Mouse (Mus musculus) testis, postnatal 14 days (tissue): ENCODE data around the gene Kmt5c.

Experiments
- DNase-seq: peaks from one replicate; pipeline ENCODE4 v3.0.0; 2021; ENCODE audit warnings: low spot score

The Kmt5c gene

DNA sequence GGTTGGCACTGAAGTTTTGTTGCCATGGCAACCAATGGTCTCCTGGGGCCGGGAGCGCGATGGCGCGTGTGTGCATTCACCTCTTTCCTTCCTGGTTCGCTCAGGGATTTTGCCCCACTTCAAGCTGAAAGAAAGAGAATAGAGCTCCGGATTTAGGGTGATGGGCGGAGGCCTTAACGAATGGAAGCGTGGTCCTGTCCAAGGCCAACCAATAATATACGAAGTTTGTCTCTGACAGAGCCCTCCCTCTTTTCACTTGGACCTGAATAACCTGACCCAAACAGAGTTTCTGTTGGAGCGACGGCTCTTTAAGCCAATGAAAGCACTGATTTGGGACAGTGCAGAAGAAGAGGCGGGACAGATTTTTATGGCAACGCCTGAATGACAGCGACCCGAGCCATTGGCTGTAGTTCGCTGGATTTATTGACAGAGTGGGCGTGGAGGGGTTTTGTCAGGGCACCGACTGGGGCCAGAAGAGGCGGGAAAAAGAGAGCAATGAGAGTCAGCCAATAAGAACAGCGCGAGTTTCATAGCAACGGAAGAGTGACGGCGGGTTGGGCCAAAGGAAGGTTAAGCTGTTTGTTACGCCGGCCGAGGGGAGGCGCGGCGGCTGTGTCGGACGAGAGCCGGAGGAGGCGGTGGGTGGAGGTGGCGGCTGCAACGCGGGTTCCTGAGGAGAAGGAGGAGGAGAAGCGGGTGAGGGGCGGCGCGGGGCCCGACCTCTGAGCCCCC, at the start of gene Kmt5c:
TSS of gene Kmt5c (plus strand) at position 572 of the 732 bp plus-strand sequence.
- DNase-seq: peak; percentile 98

DNA sequence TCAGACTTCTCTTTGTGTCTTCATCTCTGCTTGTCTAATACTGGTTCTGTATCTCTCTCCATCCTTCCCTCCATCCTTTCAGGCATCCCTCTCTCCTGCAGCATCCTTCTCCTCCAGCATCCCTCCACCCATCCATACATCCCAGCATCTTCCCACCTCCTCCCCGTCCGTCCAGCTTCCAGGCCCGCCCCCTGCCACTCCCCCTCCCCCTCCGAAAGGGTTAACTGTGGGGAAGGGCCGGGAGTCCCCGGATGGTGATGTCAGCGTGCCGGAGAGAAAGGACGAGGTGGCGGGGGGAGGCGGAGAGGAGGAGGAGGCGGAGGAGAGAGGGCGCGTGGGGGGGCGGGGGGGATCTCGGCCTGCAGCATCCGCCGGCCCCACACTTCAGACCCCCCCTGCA, 49.5 kb upstream of the Kmt5c start, which contains the start of gene Brsk1:
TSS of gene Brsk1 (plus strand) at position 218 of the 400 bp plus-strand sequence.
- DNase-seq: peak; percentile 77

DNA sequence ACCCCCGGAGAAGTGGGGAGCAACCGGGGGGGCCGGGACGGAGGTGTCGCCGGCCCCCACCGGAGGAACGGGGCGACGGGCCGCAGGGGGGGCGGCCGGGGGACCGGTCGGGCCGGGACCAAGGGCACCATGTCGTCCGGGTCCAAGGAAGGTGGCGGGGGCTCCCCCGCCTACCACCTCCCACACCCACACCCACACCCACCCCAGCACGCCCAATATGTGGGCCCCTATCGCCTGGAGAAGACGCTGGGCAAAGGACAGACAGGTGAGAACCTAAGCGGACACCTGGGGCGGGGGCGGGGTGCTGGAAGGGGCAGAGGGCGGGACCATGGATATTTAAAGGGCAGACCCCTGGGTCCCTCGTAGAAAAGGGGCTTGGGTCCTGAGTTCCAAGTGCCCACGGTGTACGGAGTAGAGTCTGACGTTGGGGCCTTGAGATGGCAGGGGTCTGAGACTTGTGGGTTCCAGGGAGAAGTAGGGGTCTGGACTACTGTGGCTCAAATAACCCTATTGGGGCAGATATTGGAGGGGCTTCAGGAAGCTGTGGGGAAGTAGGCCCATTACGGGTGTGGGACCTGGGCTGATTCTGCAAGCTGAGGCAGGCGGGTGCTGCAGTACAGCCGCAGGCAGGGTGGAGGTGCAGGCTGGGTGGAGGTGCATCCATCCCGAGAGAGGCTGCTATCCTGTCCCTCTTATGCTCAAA, 48.8 kb upstream of the Kmt5c start:
- DNase-seq: no peak

- no peak for DNase-seq
These were observed 46.9 kb upstream of the Kmt5c start for GRCm38 (mm10) chr7:4693004-4693403.

GRCm38 (mm10) chr7:4702334-4702733, 37.6 kb upstream of the Kmt5c start:
- no peak for DNase-seq

DNA sequence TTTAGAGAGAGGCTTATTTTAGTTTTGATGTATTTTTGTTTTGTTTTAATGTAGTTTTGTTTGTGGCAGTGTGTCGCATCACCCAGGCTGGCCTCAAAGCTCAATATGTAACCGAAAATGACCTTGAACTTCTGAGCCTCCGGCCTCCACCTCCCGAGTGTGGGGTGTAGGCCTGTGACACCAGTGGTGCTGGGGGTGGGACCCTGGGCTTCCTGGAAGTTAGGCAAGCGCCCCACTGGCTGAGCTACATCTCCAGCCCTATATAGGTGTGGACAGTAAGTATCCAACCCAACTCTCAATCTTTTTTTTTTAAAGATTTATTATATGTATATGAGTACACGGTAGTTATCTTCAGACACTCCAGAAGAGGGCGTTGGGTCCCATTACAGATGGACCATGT, 36.7 kb upstream of the Kmt5c start:
- DNase-seq: no peak

GRCm38 (mm10) chr7:4705098-4705497, 34.8 kb upstream of the Kmt5c start:
- peak; percentile 48 for DNase-seq

DNA sequence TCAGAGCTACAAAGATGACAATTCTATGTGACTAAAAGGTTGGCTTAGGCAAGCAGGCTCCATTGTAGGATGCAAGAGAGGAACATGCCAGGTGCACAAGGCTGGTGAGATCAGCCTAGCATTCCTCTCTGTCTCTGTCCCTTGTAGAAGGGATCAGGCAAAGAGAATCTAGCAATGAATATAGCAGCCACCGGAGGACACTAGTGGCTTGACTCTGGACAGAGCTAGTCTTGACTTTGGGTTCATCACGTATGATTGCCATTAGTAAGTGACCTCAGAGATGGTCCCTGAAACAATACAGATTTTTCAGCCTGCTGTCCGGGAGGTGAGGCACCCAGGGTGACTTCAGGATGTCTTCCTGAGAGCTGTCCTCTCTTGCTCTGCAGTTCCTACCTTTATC, 27.3 kb upstream of the Kmt5c start:
- DNase-seq: no peak

GRCm38 (mm10) chr7:4716955-4717354, 23.0 kb upstream of the Kmt5c start:
- DNase-seq: no peak

DNA sequence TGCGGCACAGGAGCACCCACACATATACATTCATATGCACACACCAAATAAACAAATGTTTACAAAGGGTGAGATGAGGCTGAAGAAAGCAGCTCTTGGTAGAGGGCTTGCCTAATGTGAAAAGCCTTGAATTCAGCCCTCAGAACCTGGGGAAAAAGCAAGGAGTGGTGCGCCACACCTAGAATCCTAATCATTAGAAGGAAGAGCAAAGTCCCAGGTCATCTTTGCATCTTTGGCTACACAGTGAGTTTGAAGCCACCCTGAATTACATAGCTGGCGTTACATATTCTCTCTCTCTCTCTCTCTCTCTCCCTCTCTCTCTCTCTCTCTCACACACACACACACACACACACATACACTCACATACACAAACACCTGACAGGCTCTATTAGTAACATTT, 20.6 kb upstream of the Kmt5c start:
- DNase-seq: no peak

DNA sequence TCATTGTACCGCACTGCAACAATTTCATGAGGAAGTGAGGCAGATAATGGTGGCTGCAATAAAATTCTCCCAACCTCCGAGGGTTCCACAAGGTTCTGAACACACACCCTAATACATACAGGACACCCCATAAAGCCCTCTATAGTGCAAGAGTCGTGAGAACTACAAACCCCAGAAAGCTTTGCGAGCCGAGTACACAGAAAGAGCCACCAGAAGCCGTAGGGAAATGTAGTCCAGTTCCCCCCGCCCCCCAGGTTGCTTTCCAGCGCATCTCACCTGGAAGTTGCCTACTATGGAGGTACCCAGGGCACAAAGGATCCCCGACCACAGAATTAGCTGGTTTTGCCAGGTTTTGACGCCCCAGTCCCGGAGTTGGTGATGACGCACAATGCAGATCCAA, 16.4 kb upstream of the Kmt5c start:
- DNase-seq: no peak

DNA sequence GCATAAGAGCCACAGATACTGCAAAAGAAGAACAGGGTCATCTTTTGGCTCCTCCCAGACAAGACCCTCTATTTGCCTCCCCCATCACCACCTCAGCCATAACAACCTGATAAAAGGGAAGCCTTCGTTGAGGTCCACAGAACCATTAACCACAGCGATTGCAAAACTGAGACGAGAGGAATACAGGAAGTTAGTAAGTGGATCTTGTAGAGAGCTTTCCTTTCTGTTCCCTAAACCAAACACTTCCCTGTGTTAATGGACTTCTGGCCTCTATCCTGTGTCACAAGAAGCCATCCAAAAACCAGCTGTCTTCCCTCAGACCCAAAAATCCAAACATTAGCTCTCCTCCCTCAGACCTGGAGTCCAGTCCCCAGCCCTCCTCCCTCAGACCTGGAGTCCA, 15.6 kb upstream of the Kmt5c start:
- no peak for DNase-seq

DNA sequence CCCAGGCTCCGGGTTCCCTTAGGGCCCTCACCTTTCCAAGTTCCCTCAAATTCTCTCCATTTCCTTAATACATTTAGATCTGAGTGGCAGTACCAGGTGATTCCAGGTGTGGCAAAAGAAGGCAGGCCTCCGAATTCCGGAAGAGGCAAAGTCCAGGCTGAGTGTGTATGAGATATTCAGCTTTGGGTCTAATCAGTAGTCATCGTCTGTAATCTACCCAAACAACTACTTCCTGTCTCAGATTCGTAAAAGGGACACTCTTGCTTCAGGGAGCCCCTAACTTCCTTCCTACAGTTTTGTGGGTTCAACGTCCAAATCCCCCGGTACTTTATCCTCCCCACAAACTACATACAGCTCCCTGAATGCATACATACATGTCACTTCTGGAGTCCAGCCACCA, 14.7 kb upstream of the Kmt5c start, which contains the start of gene Tmem150b:
TSS of gene Tmem150b (minus strand) at position 81 of the 400 bp plus-strand sequence.
- no peak for DNase-seq

GRCm38 (mm10) chr7:4731090-4731489, 8.8 kb upstream of the Kmt5c start:
- DNase-seq: no peak

GRCm38 (mm10) chr7:4732968-4733392, 6.9 kb upstream of the Kmt5c start:
- DNase-seq: no peak

DNA sequence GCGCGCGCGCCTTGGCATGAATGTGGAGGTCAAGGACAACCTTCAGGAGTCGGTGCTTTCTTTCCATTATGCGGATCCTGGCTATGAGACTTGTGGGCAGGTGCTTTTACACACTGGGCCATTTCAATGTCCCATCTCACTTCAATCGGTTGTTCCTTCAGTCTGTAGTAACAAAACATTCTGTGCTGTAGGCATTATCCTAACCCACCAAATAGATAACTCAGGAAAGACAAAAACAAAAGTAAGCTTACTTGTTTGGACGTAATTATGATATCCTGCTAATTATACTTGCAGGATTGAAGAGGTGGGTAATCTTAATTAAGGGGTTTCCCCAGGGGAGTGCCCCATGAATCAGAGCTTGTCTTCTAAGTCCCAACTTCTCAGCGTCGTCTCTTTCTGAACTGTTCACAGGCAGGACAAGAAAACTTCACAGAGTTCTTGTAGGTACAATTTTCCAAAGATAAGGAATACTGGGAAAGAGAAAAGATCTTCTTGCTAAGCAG, 823 bp upstream of the Kmt5c start:
- DNase-seq: no peak

- no peak for DNase-seq
These were observed 403 bp downstream of the Kmt5c start for GRCm38 (mm10) chr7:4740309-4740727.

DNA sequence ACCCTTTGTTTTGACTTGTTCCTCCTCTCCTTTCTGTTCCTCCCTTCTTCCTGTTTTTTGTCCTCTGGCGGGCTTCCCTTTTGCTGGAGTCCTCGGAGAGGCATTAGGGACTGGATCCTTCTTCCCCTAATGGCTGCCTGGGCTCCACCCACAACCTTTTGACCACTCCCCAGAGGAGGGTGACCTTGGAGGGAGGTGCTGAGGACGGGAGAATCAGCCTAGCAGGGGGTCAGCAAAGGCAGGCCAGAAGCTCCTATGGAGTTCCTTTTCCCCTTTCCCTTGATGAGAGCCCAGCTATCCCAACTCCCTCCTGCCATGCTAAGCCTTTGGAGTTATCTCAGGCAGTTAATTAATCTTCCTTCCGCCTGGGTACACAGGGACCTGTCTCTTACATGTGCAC, 1.2 kb downstream of the Kmt5c start:
- peak; percentile 32 for DNase-seq

GRCm38 (mm10) chr7:4741672-4742481, 2.0 kb downstream of the Kmt5c start:
- peak; percentile 9 for DNase-seq

DNA sequence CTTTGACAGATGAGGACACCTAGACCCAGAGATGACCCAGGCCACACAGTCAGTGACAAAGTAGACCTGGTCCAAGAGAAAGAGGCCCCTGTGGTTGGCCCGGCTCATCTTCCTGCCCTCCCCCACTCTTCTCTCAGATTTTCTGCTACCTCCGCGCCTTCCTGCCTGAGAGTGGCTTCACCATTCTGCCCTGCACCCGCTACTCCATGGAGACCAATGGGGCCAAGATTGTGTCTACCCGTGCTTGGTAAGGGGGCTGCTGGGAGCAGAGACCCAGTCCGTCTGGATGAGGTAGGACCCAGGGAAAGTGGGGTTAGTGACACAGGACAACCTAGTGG, 2.5 kb downstream of the Kmt5c start:
- peak; percentile 9 for DNase-seq

DNA sequence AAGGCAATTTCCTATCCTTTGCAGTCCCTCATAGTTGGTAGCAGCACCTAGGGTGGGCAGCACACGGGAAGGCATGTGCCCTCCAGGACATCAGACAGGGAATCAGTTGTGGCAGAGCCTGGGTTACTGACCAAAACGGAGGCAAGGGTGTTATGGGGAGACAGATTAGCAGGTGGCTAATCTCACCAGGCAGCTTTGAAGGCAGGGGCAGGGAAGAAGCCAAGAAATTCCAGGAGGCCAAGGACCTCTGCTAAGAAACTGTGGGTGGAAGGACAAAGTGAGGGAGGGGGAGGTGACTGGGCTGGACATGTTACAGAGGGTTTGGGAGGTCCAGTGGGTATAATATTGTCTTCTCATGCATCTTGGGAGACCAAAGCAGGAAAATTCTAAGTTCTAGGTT, 3.4 kb downstream of the Kmt5c start:
- DNase-seq: peak; percentile 20

- DNase-seq: no peak
These were observed 5.0 kb downstream of the Kmt5c start for GRCm38 (mm10) chr7:4744886-4745285.
